Mouse (Mus musculus) limb, embryonic 15.5 days (tissue): ENCODE data around the gene Lig4. TPM values are rescaled to one million over a fixed set of nuclear protein-coding genes. Genes with fewer than 3 reads are reported as not detected.

Source experiments
- polyA plus RNA-seq: library from polyadenylated mRNA; unstranded; fragments of >200 nt; fragmentation: Nextera tagmentation; extraction: Ambion mirVana; gene quantifications from 2 replicates; pipeline ENCODE4 v1.2.1, GENCODE M21; 2015

Lig4 gene
- polyA plus RNA-seq, 1 experiment from 2014 or later: 4.2 TPM

Other genes with a start within 250 kb of the Lig4 start
- 0.81 and 1.3 TPM in 2 replicates for gene Fam155a, start 206.5 kb downstream of the Lig4 start, polyA plus RNA-seq
- gene Gm10217, start 113.4 kb downstream of the Lig4 start, polyA plus RNA-seq: not detected in 2 replicates
- gene Abhd13, start within 50 bp of the Lig4 start, polyA plus RNA-seq: 14.6 and 16.3 TPM in 2 replicates
- 0.71 and 0.74 TPM in 2 replicates for gene Tnfsf13b, start 28.8 kb upstream of the Lig4 start, polyA plus RNA-seq
- gene Myo16, start 176.2 kb upstream of the Lig4 start, polyA plus RNA-seq: 0.42 and 0.61 TPM in 2 replicates